Mouse (Mus musculus) liver, embryonic 11.5 days (tissue): Measurements from ENCODE around the gene Syt6. TPM values are rescaled to one million over a fixed set of nuclear protein-coding genes. Genes with fewer than 3 reads are reported as not detected.

Experiments
- ATAC-seq: fragments of 200-750 bp; cut with Nextera tagmentation; replicated peaks from 2 replicates; pipeline ENCODE4 v1.8.0; 2017; ENCODE audit warnings: moderate number of reproducible peaks, mild to moderate bottlenecking, moderate TSS enrichment, moderate library complexity; ENCODE audit not compliant: low FRiP score
- DNase-seq: peaks from one replicate; pipeline ENCODE4 v3.0.0-alpha.2; 2017; ENCODE audit warnings: low spot score
- H3K27ac ChIP-seq: fragments of 300-500 bp; sonication (generic); 2 replicates; pipeline ENCODE4 v1.5.1; 2014; ENCODE audit warnings: mild to moderate bottlenecking, low read depth, low read length, control low read depth
- H3K27me3 ChIP-seq: fragments of 300-500 bp; sonication (generic); replicated peaks from 2 replicates; pipeline ENCODE4 v1.6.1; 2014; ENCODE audit warnings: low read length, mixed read lengths; ENCODE audit not compliant: control insufficient read depth, insufficient read depth
- H3K36me3 ChIP-seq: fragments of 300-500 bp; sonication (generic); 2 replicates; pipeline ENCODE4 v1.6.1; 2014; ENCODE audit warnings: mild to moderate bottlenecking, low read length, moderate library complexity, mixed read lengths; ENCODE audit not compliant: control insufficient read depth, insufficient read depth
- H3K4me1 ChIP-seq: fragments of 300-500 bp; sonication (generic); replicated peaks from 2 replicates; pipeline ENCODE4 v1.6.1; 2014; ENCODE audit warnings: low read length, mixed read lengths; ENCODE audit not compliant: control insufficient read depth, insufficient read depth
- H3K4me2 ChIP-seq: fragments of 300-500 bp; sonication (generic); 2 replicates; pipeline ENCODE4 v1.6.1; 2014; ENCODE audit warnings: mild to moderate bottlenecking, control low read depth, moderate library complexity
- H3K4me3 ChIP-seq: fragments of 300-500 bp; sonication (generic); 2 replicates; pipeline ENCODE4 v1.5.1; 2014; ENCODE audit warnings: low read depth, low read length, control low read depth
- H3K9ac ChIP-seq: fragments of 300-500 bp; sonication (generic); 2 replicates; pipeline ENCODE4 v1.6.1; 2014; ENCODE audit warnings: low read depth, low read length, control low read depth
- H3K9me3 ChIP-seq: fragments of 300-500 bp; sonication (generic); 2 replicates; pipeline ENCODE4 v1.6.1; 2016; ENCODE audit warnings: low read length, inconsistent platforms, mixed read lengths; ENCODE audit not compliant: control insufficient read depth
- WGBS: fragments of 180-500 bp; shearing (Covaris S2); extraction: QIAGEN DNeasy Blood & Tissue Kit; methylation state at CpG from one replicate; pipeline ENCODE4 v1.1.7; 2014; 5-methylcytosine and 5-hydroxymethylcytosine counted together
- polyA plus RNA-seq: library from polyadenylated mRNA; unstranded; fragments of >200 nt; fragmentation: Nextera tagmentation; extraction: Ambion mirVana; gene quantifications from 2 replicates; pipeline ENCODE4 v1.2.1, GENCODE M21; 2014

Syt6 gene
- polyA plus RNA-seq, 1 experiment from 2014 or later, result 0.32 TPM

- 79% methylated on average over 13 of the region's 13 CpGs for WGBS
Measured at GRCm38 (mm10) chr3:103606660-103607595, 31.9 kb downstream of the Syt6 start.

GRCm38 (mm10) chr3:103610231-103610630 is 35.2 kb downstream of the Syt6 start:
- WGBS, result 92% methylated on average over 5 of the region's 5 CpGs
- H3K27me3 ChIP-seq, result no peaks in the 10 kb centered on the region

More at GRCm38 (mm10) chr3:103606660-103607595, 31.9 kb downstream of the Syt6 start:
- Histone ChIP-seq H3K27me3 (no peaks in the 10 kb centered on the region), H3K27ac (no peak overlapping the region), H3K4me1 (no peaks in the 10 kb centered on the region), H3K4me3 (no peak overlapping the region), H3K4me2 (no peak overlapping the region), H3K36me3 (no peaks in the 10 kb centered on the region), H3K9me3 (no peaks in the 10 kb centered on the region), H3K9ac (no peak overlapping the region)
- ATAC-seq (no peak), DNase-seq (no peak)

GRCm38 (mm10) chr3:103612636-103613355 is 37.8 kb downstream of the Syt6 start:
- no peak for DNase-seq
- ATAC-seq, result no peak
- Histone ChIP-seq H3K27ac (no peak overlapping the region), H3K4me1 (no peaks in the 10 kb centered on the region), H3K27me3 (no peaks in the 10 kb centered on the region), H3K4me2 (no peak overlapping the region), H3K9ac (no peak overlapping the region), H3K4me3 (no peak overlapping the region), H3K36me3 (no peaks in the 10 kb centered on the region), H3K9me3 (no peaks in the 10 kb centered on the region)
- WGBS, result 63% methylated on average over 9 of the region's 9 CpGs

More at GRCm38 (mm10) chr3:103610231-103610630, 35.2 kb downstream of the Syt6 start:
- Histone ChIP-seq H3K4me1 (no peaks in the 10 kb centered on the region), H3K9me3 (no peaks in the 10 kb centered on the region), H3K4me2 (no peak overlapping the region), H3K36me3 (no peaks in the 10 kb centered on the region), H3K9ac (no peak overlapping the region), H3K27ac (no peak overlapping the region), H3K4me3 (no peak overlapping the region)
- ATAC-seq (no peak), DNase-seq (no peak)

GRCm38 (mm10) chr3:103615621-103616020 is 40.6 kb downstream of the Syt6 start:
- Histone ChIP-seq H3K27me3 (no peaks in the 10 kb centered on the region; the same call in 1 of the 2 replicates), H3K9ac (no peak overlapping the region), H3K4me1 (no peaks in the 10 kb centered on the region), H3K36me3 (no peaks in the 10 kb centered on the region), H3K9me3 (no peaks in the 10 kb centered on the region), H3K27ac (no peak overlapping the region), H3K4me3 (no peak overlapping the region), H3K4me2 (no peak overlapping the region)
- ATAC-seq (no peak), DNase-seq (no peak)
- WGBS, result 76% methylated on average over 4 of the region's 4 CpGs

GRCm38 (mm10) chr3:103616981-103617380 is 42.0 kb downstream of the Syt6 start:
- Histone ChIP-seq H3K27me3 (no peaks in the 10 kb centered on the region; the same call in 1 of the 2 replicates), H3K4me2 (no peak overlapping the region), H3K9me3 (no peaks in the 10 kb centered on the region), H3K4me3 (no peak overlapping the region), H3K4me1 (no peaks in the 10 kb centered on the region), H3K27ac (no peak overlapping the region), H3K36me3 (no peaks in the 10 kb centered on the region), H3K9ac (no peak overlapping the region)
- ATAC-seq (no peak), DNase-seq (no peak)
- WGBS, result 32% methylated on average over 6 of the region's 6 CpGs

GRCm38 (mm10) chr3:103620101-103620500 is 45.1 kb downstream of the Syt6 start:
- Histone ChIP-seq H3K27ac (no peak overlapping the region), H3K4me1 (no peaks in the 10 kb centered on the region), H3K4me2 (no peak overlapping the region), H3K36me3 (no peaks in the 10 kb centered on the region), H3K4me3 (no peak overlapping the region), H3K9me3 (no peaks in the 10 kb centered on the region), H3K9ac (no peak overlapping the region), H3K27me3 (no peaks in the 10 kb centered on the region; the same call in 1 of the 2 replicates)
- no peak for ATAC-seq
- no peak for DNase-seq
- 68% methylated on average over 11 of the region's 11 CpGs for WGBS

GRCm38 (mm10) chr3:103623893-103624470 is 49.0 kb downstream of the Syt6 start:
- DNase-seq (no peak), ATAC-seq (no peak)
- H3K9me3 ChIP-seq, result no peaks in the 10 kb centered on the region
- 86% methylated on average over 10 of the region's 10 CpGs for WGBS
- H3K27ac ChIP-seq, result no peak overlapping the region
- H3K4me2 ChIP-seq, result no peak overlapping the region
- H3K4me3 ChIP-seq, result no peak overlapping the region
- no peaks in the 10 kb centered on the region for H3K4me1 ChIP-seq
- H3K27me3 ChIP-seq, result no peaks in the 10 kb centered on the region; the same call in 1 of the 2 replicates
- no peak overlapping the region for H3K9ac ChIP-seq
- H3K36me3 ChIP-seq, result no peaks in the 10 kb centered on the region

GRCm38 (mm10) chr3:103624591-103625051 is 49.6 kb downstream of the Syt6 start:
- Histone ChIP-seq H3K4me1 (no peaks in the 10 kb centered on the region), H3K9ac (no peak overlapping the region), H3K36me3 (no peaks in the 10 kb centered on the region), H3K27ac (no peak overlapping the region), H3K27me3 (no peaks in the 10 kb centered on the region), H3K4me2 (no peak overlapping the region), H3K4me3 (no peak overlapping the region), H3K9me3 (no peaks in the 10 kb centered on the region)
- 68% methylated on average over 5 of the region's 5 CpGs for WGBS
- DNase-seq (no peak), ATAC-seq (no peak)
